Mouse (Mus musculus): Measurements from ENCODE around the gene Gstp2.

GRCm38 (mm10) chr19:4068717-4069410 lies 23.0 kb upstream of the Gstp2 start:
- TF ChIP-seq CTCF (IDR thresholded peaks at IDR 0.05; ENCODE audit: low read depth, low read length) (no peak), POLR2A (IDR thresholded peaks at IDR 0.05; ENCODE audit: insufficient read depth, low read length) (no peak)
